Mouse (Mus musculus) kidney, adult 2 months (tissue): ENCODE results near the gene Enpp7. TPM values are rescaled to one million over a fixed set of nuclear protein-coding genes. Genes with fewer than 3 reads are reported as not detected.

Experiments
- DNase-seq: peaks from one replicate; pipeline ENCODE4 v3.0.0; 2021
- H3K27ac ChIP-seq: fragments of 200-500 bp; 2 replicates; pipeline ENCODE4 v1.5.1; 2012; ENCODE audit warnings: low read depth, low read length, control low read depth, inconsistent platforms; ENCODE audit not compliant: insufficient read depth
- H3K27me3 ChIP-seq: fragments of 200-500 bp; replicated peaks from 2 replicates; pipeline ENCODE4 v1.6.1; 2012; ENCODE audit warnings: mild to moderate bottlenecking, moderate library complexity, low read length, inconsistent platforms; ENCODE audit not compliant: control insufficient read depth, insufficient read depth
- H3K36me3 ChIP-seq: fragments of 200-500 bp; 2 replicates; pipeline ENCODE4 v1.6.1; 2012; ENCODE audit warnings: mild to moderate bottlenecking, moderate library complexity, low read length, inconsistent platforms; ENCODE audit not compliant: control insufficient read depth, insufficient read depth
- H3K4me1 ChIP-seq: fragments of 200-500 bp; 2 replicates; pipeline ENCODE4 v1.6.1; 2011; ENCODE audit warnings: low read length; ENCODE audit not compliant: control insufficient read depth, insufficient read depth
- H3K4me3 ChIP-seq: fragments of 200-500 bp; 2 replicates; pipeline ENCODE4 v1.5.1; 2011; ENCODE audit warnings: mild to moderate bottlenecking, low read depth, low read length, control low read depth; ENCODE audit not compliant: insufficient read depth
- CTCF ChIP-seq: fragments of 200-500 bp; conservative IDR thresholded peaks from 2 replicates; pipeline ENCODE4 v1.5.1; 2011; ENCODE audit warnings: low read depth, mild to moderate bottlenecking, control low read depth, low read length, moderate library complexity, mixed read lengths; ENCODE audit not compliant: insufficient read depth, insufficient read length
- POLR2A ChIP-seq: fragments of 200-500 bp; IDR thresholded peaks from one replicate; pipeline ENCODE4 v1.6.1; 2011; ENCODE audit warnings: low read depth, low read length, control low read depth
- WGBS: fragments of 180-500 bp; shearing (Covaris S2); methylation state at CpG from one replicate; pipeline ENCODE4 v1.1.7; 2018; 5-methylcytosine and 5-hydroxymethylcytosine counted together
- polyA plus RNA-seq: library from polyadenylated mRNA; depleted of rRNA; stranded (reverse); fragments of >200 nt; gene quantifications from 2 replicates; pipeline ENCODE4 v1.2.3, GENCODE M21; 2012

The Enpp7 gene
- polyA plus RNA-seq, 1 experiment, result not detected

GRCm38 (mm10) chr11:118997182-118997581 lies 9.2 kb downstream of the Enpp7 start:
- 41% methylated on average over 3 of the region's 3 CpGs for whole genome bisulfite sequencing
- no peak overlapping the region for H3K4me3 ChIP-seq
- H3K36me3 ChIP-seq, result no peaks in the 10 kb centered on the region
- H3K4me1 ChIP-seq, result no peaks in the 10 kb centered on the region
- no peak overlapping the region for H3K27ac ChIP-seq
- DNase-seq, result peak; percentile 21
- no peaks in the 10 kb centered on the region for H3K27me3 ChIP-seq
- TF ChIP-seq POLR2A (no peak), CTCF (no peak)

- DNase-seq, result peak; percentile 67
- TF ChIP-seq CTCF (peak; percentile 71), POLR2A (no peak)
- Histone ChIP-seq H3K27ac (no peak overlapping the region), H3K4me1 (no peaks in the 10 kb centered on the region), H3K36me3 (no peaks in the 10 kb centered on the region), H3K27me3 (no peaks in the 10 kb centered on the region), H3K4me3 (no peak overlapping the region)
- 10% methylated on average over 30 of the region's 30 CpGs for WGBS
Measured at GRCm38 (mm10) chr11:118998540-118999265, 10.7 kb downstream of the Enpp7 start.

GRCm38 (mm10) chr11:118999361-118999804 lies 11.4 kb downstream of the Enpp7 start:
- H3K4me3 ChIP-seq, result no peak overlapping the region
- no peak for DNase-seq
- H3K36me3 ChIP-seq, result no peaks in the 10 kb centered on the region
- H3K27ac ChIP-seq, result no peak overlapping the region
- H3K4me1 ChIP-seq, result no peaks in the 10 kb centered on the region
- H3K27me3 ChIP-seq, result no peaks in the 10 kb centered on the region
- WGBS, result 6% methylated on average over 26 of the region's 26 CpGs
- TF ChIP-seq CTCF, result no peak
- TF ChIP-seq POLR2A, result no peak

GRCm38 (mm10) chr11:119000877-119001276 lies 12.9 kb downstream of the Enpp7 start:
- 66% methylated on average over 2 of the region's 2 CpGs for WGBS
- no peaks in the 10 kb centered on the region for H3K27me3 ChIP-seq
- DNase-seq, result no peak

GRCm38 (mm10) chr11:119001493-119002128 lies 13.6 kb downstream of the Enpp7 start:
- no peak overlapping the region for H3K4me3 ChIP-seq
- 52% methylated on average over 4 of the region's 4 CpGs for WGBS
- TF ChIP-seq POLR2A (no peak), CTCF (no peak)
- no peak for DNase-seq
- no peaks in the 10 kb centered on the region for H3K27me3 ChIP-seq
- no peak overlapping the region for H3K27ac ChIP-seq
- H3K4me1 ChIP-seq, result no peaks in the 10 kb centered on the region
- H3K36me3 ChIP-seq, result no peaks in the 10 kb centered on the region

More at GRCm38 (mm10) chr11:119000877-119001276, 12.9 kb downstream of the Enpp7 start:
- H3K36me3 ChIP-seq, result no peaks in the 10 kb centered on the region
- no peaks in the 10 kb centered on the region for H3K4me1 ChIP-seq
- TF ChIP-seq POLR2A (no peak), CTCF (no peak)
- H3K4me3 ChIP-seq, result no peak overlapping the region
- H3K27ac ChIP-seq, result no peak overlapping the region

GRCm38 (mm10) chr11:119005547-119006275 lies 17.7 kb downstream of the Enpp7 start:
- no peaks in the 10 kb centered on the region for H3K27me3 ChIP-seq
- TF ChIP-seq POLR2A (no peak), CTCF (no peak)
- no peak overlapping the region for H3K27ac ChIP-seq
- DNase-seq, result no peak
- H3K36me3 ChIP-seq, result no peaks in the 10 kb centered on the region
- 81% methylated on average over 10 of the region's 10 CpGs for WGBS
- no peak overlapping the region for H3K4me3 ChIP-seq
- H3K4me1 ChIP-seq, result peaks cover 3% of the 10 kb centered on the region; the same call in 1 of the 2 replicates

- Histone ChIP-seq H3K4me3 (no peak overlapping the region), H3K27me3 (no peaks in the 10 kb centered on the region), H3K27ac (no peak overlapping the region), H3K36me3 (no peaks in the 10 kb centered on the region), H3K4me1 (peaks cover 3% of the 10 kb centered on the region; the same call in 1 of the 2 replicates)
- WGBS, result 63% methylated on average over 3 of the region's 3 CpGs
- TF ChIP-seq POLR2A (no peak), CTCF (no peak)
- DNase-seq, result no peak
Measured at GRCm38 (mm10) chr11:119006462-119006861, 18.5 kb downstream of the Enpp7 start.
